Mouse (Mus musculus) myocyte (in vitro differentiated cells): ENCODE data around the gene Lrguk. TPM values are rescaled to one million over a fixed set of nuclear protein-coding genes. Genes with fewer than 3 reads are reported as not detected.

Experiments used
- H3K27me3 ChIP-seq: one replicate; pipeline ENCODE4 v1.6.1; 2011; ENCODE audit not compliant: control insufficient read depth, insufficient read depth, insufficient read length
- H3K36me3 ChIP-seq: one replicate; pipeline ENCODE4 v1.6.1; 2011; ENCODE audit not compliant: control insufficient read depth, insufficient read depth
- H3K4me2 ChIP-seq: one replicate; pipeline ENCODE4 v1.6.1; 2011; ENCODE audit warnings: low read depth, control low read depth
- H3K4me3 ChIP-seq: one replicate; pipeline ENCODE4 v1.5.1; 2011; ENCODE audit warnings: mild to moderate bottlenecking, control low read depth, moderate library complexity
- H3K79me2 ChIP-seq: one replicate; pipeline ENCODE4 v1.6.1; 2011; ENCODE audit not compliant: control insufficient read depth, insufficient read depth
- H3ac ChIP-seq: one replicate; pipeline ENCODE4 v1.6.1; 2011; ENCODE audit not compliant: control insufficient read depth, insufficient read length
- CEBPB ChIP-seq: IDR thresholded peaks from 2 replicates; pipeline ENCODE4 v1.6.1; 2011; ENCODE audit warnings: mild to moderate bottlenecking, moderate library complexity; ENCODE audit not compliant: poor library complexity, insufficient read depth, severe bottlenecking
- E2F4 ChIP-seq: IDR thresholded peaks from one replicate; pipeline ENCODE4 v1.6.1; 2011; ENCODE audit warnings: mild to moderate bottlenecking, control low read depth, moderate library complexity; ENCODE audit not compliant: insufficient read depth
- MAX ChIP-seq: IDR thresholded peaks from one replicate; pipeline ENCODE4 v1.6.1; 2011; ENCODE audit warnings: low read depth, mild to moderate bottlenecking, control low read depth
- MYOD1 ChIP-seq, 3 experiments: IDR thresholded peaks; one replicate each; pipeline ENCODE4 v1.6.1; 2011; ENCODE audit warnings: control low read depth in 2 of 3, low read depth in 2 of 3, mild to moderate bottlenecking in 2 of 3, moderate library complexity in 1 of 3; ENCODE audit not compliant: insufficient read length in 2 of 3, control insufficient read depth in 1 of 3
- MYOG ChIP-seq, 3 experiments: IDR thresholded peaks; one replicate each; pipeline ENCODE4 v1.6.1; 2011; ENCODE audit warnings: control low read depth in 2 of 3, low read depth in 2 of 3, mild to moderate bottlenecking in 2 of 3; ENCODE audit not compliant: insufficient read length in 2 of 3, control insufficient read depth in 1 of 3, insufficient read depth in 1 of 3
- POLR2A ChIP-seq: IDR thresholded peaks from one replicate; pipeline ENCODE4 v1.6.1; 2011; ENCODE audit warnings: low read depth, mild to moderate bottlenecking, control low read depth, moderate library complexity; ENCODE audit not compliant: insufficient read length
- POLR2AphosphoS2 ChIP-seq: IDR thresholded peaks from one replicate; pipeline ENCODE4 v1.6.1; 2011; ENCODE audit warnings: low read depth, control low read depth; ENCODE audit not compliant: insufficient read length
- REST ChIP-seq: IDR thresholded peaks from one replicate; pipeline ENCODE4 v1.6.1; 2011; ENCODE audit warnings: mild to moderate bottlenecking, control low read depth, moderate library complexity; ENCODE audit not compliant: insufficient read depth, insufficient read length
- SRF ChIP-seq: IDR thresholded peaks from one replicate; pipeline ENCODE4 v1.6.1; 2011; ENCODE audit warnings: low read depth; ENCODE audit not compliant: control insufficient read depth, insufficient read length
- TCF12 ChIP-seq: IDR thresholded peaks from one replicate; pipeline ENCODE4 v1.6.1; 2011; ENCODE audit warnings: mild to moderate bottlenecking, control low read depth; ENCODE audit not compliant: poor library complexity, insufficient read depth, severe bottlenecking
- TCF3 ChIP-seq: IDR thresholded peaks from one replicate; pipeline ENCODE4 v1.6.1; 2011; ENCODE audit warnings: low read depth, control low read depth; ENCODE audit not compliant: insufficient read length
- USF1 ChIP-seq: IDR thresholded peaks from one replicate; pipeline ENCODE4 v1.6.1; 2011; ENCODE audit warnings: low read depth, mild to moderate bottlenecking, control low read depth, moderate library complexity
- polyA plus RNA-seq: library from polyadenylated mRNA; unstranded; fragments of >200 nt; fragmentation: generic; extraction: Trizol; gene quantifications from one replicate; pipeline ENCODE4 v1.2.1, GENCODE M21; 2012; ENCODE audit warnings: missing spikeins

The Lrguk gene
- polyA plus RNA-seq, result 0.11 TPM

- Histone ChIP-seq H3K4me2 (peak within 1 kb of the TSS; percentile 76), H3K79me2 (no peaks in the 10 kb centered on the region), H3K36me3 (no peaks in the 10 kb centered on the region), H3ac (no peak within 1 kb of the TSS), H3K4me3 (peak within 1 kb of the TSS; percentile 34), H3K27me3 (no peaks in the 10 kb centered on the region)
- TF ChIP-seq E2F4 (no peak), POLR2AphosphoS2 (no peak), USF1 (no peak), TCF12 (no peak), POLR2A (no peak), MYOG (IDR thresholded peaks at IDR 0.05; ENCODE audit: control insufficient read depth in 1 of 3, insufficient read depth in 1 of 3, insufficient read length in 2 of 3, low read depth in 2 of 3) (no peak), SRF (no peak), MYOD1 (IDR thresholded peaks at IDR 0.05; ENCODE audit: control insufficient read depth in 1 of 3, insufficient read length in 2 of 3, low read depth in 2 of 3) (no peak), CEBPB (no peak), MAX (no peak), REST (no peak), TCF3 (no peak)
Observed at GRCm38 (mm10) chr6:34028933-34029745, at the start of gene Lrguk. Lrguk (plus strand) TSS chr6:34029448.

DNA sequence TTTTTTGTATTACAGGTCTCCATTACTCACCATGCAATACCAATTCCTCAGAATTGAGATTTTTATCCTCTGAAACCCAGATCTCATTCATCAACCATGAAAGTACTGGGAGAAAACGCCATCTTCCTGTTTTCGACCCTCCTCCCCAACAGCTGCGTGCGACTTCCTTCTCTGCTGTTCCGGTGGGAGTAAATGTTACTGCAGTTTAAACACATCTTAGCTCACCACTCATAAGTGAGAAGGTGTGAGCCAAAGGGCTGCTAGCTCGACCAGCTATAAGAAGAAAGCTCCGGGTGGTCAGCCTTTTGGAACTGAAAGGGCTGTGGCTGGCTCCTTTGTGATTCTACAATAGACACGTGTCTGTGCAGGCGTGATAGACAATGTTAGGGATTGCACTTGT is 46.5 kb upstream of the Lrguk start:
- TF ChIP-seq POLR2AphosphoS2, result no peak
- TF ChIP-seq REST, result no peak
- Histone ChIP-seq H3K4me3 (no peak overlapping the region), H3K4me2 (no peak overlapping the region), H3K79me2 (no peaks in the 10 kb centered on the region), H3ac (no peak overlapping the region), H3K27me3 (no peaks in the 10 kb centered on the region), H3K36me3 (no peaks in the 10 kb centered on the region)

DNA sequence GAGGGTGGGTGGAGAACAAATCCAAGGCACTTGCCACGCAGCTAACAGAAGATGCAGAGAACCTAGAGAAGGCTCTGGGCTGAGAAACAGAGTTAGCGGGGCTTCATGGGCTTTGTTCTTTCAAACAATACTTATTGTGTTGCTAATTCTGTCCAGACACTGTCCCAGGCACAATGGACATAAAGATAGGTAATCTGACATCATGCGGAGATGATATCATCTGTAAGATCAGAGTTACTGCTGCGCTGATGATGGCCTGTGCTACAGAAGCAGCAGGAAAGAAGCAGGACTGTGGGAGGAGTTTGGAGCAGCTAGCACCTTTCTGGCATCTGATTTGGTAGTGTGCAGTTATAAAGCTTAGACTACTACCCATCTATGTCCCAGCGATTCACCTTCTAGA is 42.1 kb upstream of the Lrguk start:
- TF ChIP-seq MYOG (IDR thresholded peaks at IDR 0.05; ENCODE audit: control insufficient read depth in 1 of 3, insufficient read depth in 1 of 3, insufficient read length in 2 of 3, low read depth in 2 of 3) (no peak), TCF3 (no peak), MYOD1 (IDR thresholded peaks at IDR 0.05; ENCODE audit: control insufficient read depth in 1 of 3, insufficient read length in 2 of 3, low read depth in 2 of 3) (no peak), POLR2AphosphoS2 (no peak), USF1 (no peak), MAX (no peak), CEBPB (no peak), REST (no peak), SRF (no peak), E2F4 (no peak), TCF12 (no peak), POLR2A (no peak)
- Histone ChIP-seq H3ac (no peak overlapping the region), H3K27me3 (no peaks in the 10 kb centered on the region), H3K4me3 (no peak overlapping the region), H3K4me2 (no peak overlapping the region), H3K36me3 (no peaks in the 10 kb centered on the region), H3K79me2 (no peaks in the 10 kb centered on the region)

DNA sequence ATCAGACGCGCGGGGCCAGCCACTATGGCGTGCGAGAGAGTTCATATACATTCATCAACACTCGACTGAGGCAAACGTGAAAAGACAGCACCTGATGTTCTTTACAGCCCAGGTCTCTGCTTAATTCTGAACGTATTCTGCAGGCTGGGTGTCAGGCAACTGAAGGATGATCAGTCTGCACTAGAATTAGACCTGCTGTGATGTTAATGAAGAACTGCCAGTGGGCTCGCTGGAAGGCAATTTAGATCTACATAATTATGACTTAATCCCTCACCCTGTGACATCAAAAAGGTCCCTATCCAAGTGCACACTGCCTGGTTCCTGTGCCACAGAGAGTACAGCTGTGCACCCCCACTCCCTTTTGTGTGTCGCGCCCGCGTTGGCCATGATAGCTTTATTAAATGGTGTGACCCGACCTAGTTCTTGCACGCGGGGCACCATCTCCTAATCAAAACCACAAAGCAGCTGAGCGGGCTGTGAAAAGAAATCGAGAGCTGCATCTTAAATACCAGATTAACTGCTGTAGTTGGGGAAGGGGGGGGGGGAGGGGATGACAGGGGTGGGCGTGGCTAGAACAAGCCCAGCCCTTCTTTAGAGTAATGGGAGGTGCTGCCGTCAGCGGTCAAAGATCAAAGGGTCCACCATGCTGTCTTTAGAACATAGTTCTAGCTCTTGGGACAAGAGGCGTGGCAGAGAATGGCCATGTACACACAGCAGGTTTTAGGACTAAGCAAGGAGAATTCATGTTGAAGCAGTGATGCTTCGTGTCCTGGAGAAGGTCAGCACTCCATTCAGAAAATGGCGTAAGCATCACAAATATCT is 36.8 kb upstream of the Lrguk start:
- Histone ChIP-seq H3K27me3 (peaks cover 7% of the 10 kb centered on the region), H3K36me3 (no peaks in the 10 kb centered on the region), H3K79me2 (no peaks in the 10 kb centered on the region), H3K4me2 (no peak overlapping the region), H3ac (no peak overlapping the region), H3K4me3 (no peak overlapping the region)
- no peak for TF ChIP-seq MAX
- no peak for TF ChIP-seq SRF
- no peak for TF ChIP-seq USF1
- TF ChIP-seq TCF3, result no peak
- no peak for TF ChIP-seq E2F4
- no peak for TF ChIP-seq REST
- TF ChIP-seq POLR2AphosphoS2, result no peak
- no peak for TF ChIP-seq MYOG (IDR thresholded peaks at IDR 0.05; ENCODE audit: control insufficient read depth in 1 of 3, insufficient read depth in 1 of 3, insufficient read length in 2 of 3, low read depth in 2 of 3)
- no peak for TF ChIP-seq MYOD1 (IDR thresholded peaks at IDR 0.05; ENCODE audit: control insufficient read depth in 1 of 3, insufficient read length in 2 of 3, low read depth in 2 of 3)
- TF ChIP-seq CEBPB, result no peak
- TF ChIP-seq POLR2A, result no peak
- no peak for TF ChIP-seq TCF12
